Mouse (Mus musculus) retina, adult 2 months (tissue): Measurements from ENCODE around the gene Nynrin.

Experiments
- DNase-seq: peaks from one replicate; pipeline ENCODE4 v3.0.0-alpha.2; 2012; ENCODE audit warnings: low read depth, low spot score

The Nynrin gene

GRCm38 (mm10) chr14:55878316-55878940, 24.6 kb downstream of the Nynrin start:
- DNase-seq, result no peak

GRCm38 (mm10) chr14:55879623-55880022, 25.8 kb downstream of the Nynrin start:
- DNase-seq, result peak; percentile 61

GRCm38 (mm10) chr14:55880982-55881381, 27.2 kb downstream of the Nynrin start:
- DNase-seq, result no peak

GRCm38 (mm10) chr14:55882171-55882641, 28.4 kb downstream of the Nynrin start:
- no peak for DNase-seq

GRCm38 (mm10) chr14:55883149-55883661, 29.4 kb downstream of the Nynrin start:
- DNase-seq, result no peak

GRCm38 (mm10) chr14:55883663-55884062, 29.9 kb downstream of the Nynrin start:
- no peak for DNase-seq

GRCm38 (mm10) chr14:55884166-55884565, 30.4 kb downstream of the Nynrin start, which contains the start of gene Cbln3:
TSS of gene Cbln3 (minus strand) at chr14:55884392.
- no peak for DNase-seq

GRCm38 (mm10) chr14:55884713-55885113, 30.9 kb downstream of the Nynrin start, which contains the start of gene Khnyn:
TSS of gene Khnyn (plus strand) at chr14:55884947.
- DNase-seq, result peak; percentile 54

- no peak for DNase-seq
Measured at GRCm38 (mm10) chr14:55885114-55885790, 31.4 kb downstream of the Nynrin start.

- no peak for DNase-seq
Measured at GRCm38 (mm10) chr14:55885791-55886271, 32.0 kb downstream of the Nynrin start.

GRCm38 (mm10) chr14:55886571-55887382, 33.0 kb downstream of the Nynrin start:
- DNase-seq, result no peak

- DNase-seq, result no peak
Measured at GRCm38 (mm10) chr14:55897671-55898070, 43.9 kb downstream of the Nynrin start.

- DNase-seq, result no peak
Measured at GRCm38 (mm10) chr14:55898947-55899346, 45.1 kb downstream of the Nynrin start.

GRCm38 (mm10) chr14:55899701-55900413, 46.0 kb downstream of the Nynrin start, which contains the start of gene Sdr39u1:
TSS of gene Sdr39u1 (minus strand) at chr14:55900293.
- peak; percentile 84 for DNase-seq

GRCm38 (mm10) chr14:55900414-55900755, 46.6 kb downstream of the Nynrin start:
- DNase-seq, result no peak

GRCm38 (mm10) chr14:55905518-55905917, 51.7 kb downstream of the Nynrin start:
- DNase-seq, result no peak

- DNase-seq, result no peak
Measured at GRCm38 (mm10) chr14:55913406-55913805, 59.6 kb downstream of the Nynrin start.

- peak; percentile 62 for DNase-seq
Measured at GRCm38 (mm10) chr14:55918240-55919082, 64.7 kb downstream of the Nynrin start.

- DNase-seq, result no peak
Measured at GRCm38 (mm10) chr14:55922475-55923232, 68.8 kb downstream of the Nynrin start.
